Mouse (Mus musculus) liver, adult 2 months (tissue): ENCODE data around the gene Ccdc63. TPM values are rescaled to one million over a fixed set of nuclear protein-coding genes. Genes with fewer than 3 reads are reported as not detected.
"Not testable (repeated sequence)": the region's sequence is repeated elsewhere in the genome, so short reads cannot be mapped to it uniquely, and the experiment has no call there.

Source experiments
- DNase-seq: peaks from one replicate; pipeline ENCODE4 v3.0.0-alpha.2; 2011; ENCODE audit warnings: low read depth, low spot score; ENCODE audit errors: extremely low read depth
- H3K27ac ChIP-seq: fragments of 200-500 bp; replicated peaks from 2 replicates; pipeline ENCODE4 v1.5.1; 2012; ENCODE audit warnings: low read depth, mild to moderate bottlenecking, control low read depth, inconsistent platforms, low read length; ENCODE audit not compliant: insufficient read depth
- H3K27me3 ChIP-seq: fragments of 200-500 bp; 2 replicates; pipeline ENCODE4 v1.6.1; 2012; ENCODE audit warnings: mild to moderate bottlenecking, moderate library complexity, low read length, inconsistent platforms; ENCODE audit not compliant: control insufficient read depth, insufficient read depth
- H3K36me3 ChIP-seq: fragments of 200-500 bp; 2 replicates; pipeline ENCODE4 v1.6.1; 2012; ENCODE audit warnings: low read length, inconsistent platforms; ENCODE audit not compliant: control insufficient read depth, insufficient read depth
- H3K4me1 ChIP-seq: fragments of 200-500 bp; 2 replicates; pipeline ENCODE4 v1.6.1; 2011; ENCODE audit warnings: low read length; ENCODE audit not compliant: control insufficient read depth, insufficient read depth
- H3K4me3 ChIP-seq: fragments of 200-500 bp; 2 replicates; pipeline ENCODE4 v1.5.1; 2011; ENCODE audit warnings: low read depth, mild to moderate bottlenecking, control low read depth, low read length, moderate library complexity; ENCODE audit not compliant: insufficient read depth
- H3K79me2 ChIP-seq: fragments of 200-500 bp; 2 replicates; pipeline ENCODE4 v1.6.1; 2012; ENCODE audit warnings: inconsistent platforms, mild to moderate bottlenecking, low read length, moderate library complexity; ENCODE audit not compliant: control insufficient read depth, insufficient read depth
- H3K9ac ChIP-seq: fragments of 200-500 bp; 2 replicates; pipeline ENCODE4 v1.6.1; 2012; ENCODE audit warnings: low read depth, mild to moderate bottlenecking, control low read depth, inconsistent platforms, low read length
- CTCF ChIP-seq: fragments of 200-500 bp; IDR thresholded peaks from 2 replicates; pipeline ENCODE4 v1.5.1; 2011; ENCODE audit warnings: low read depth, low read length, control low read depth
- POLR2A ChIP-seq: fragments of 200-500 bp; IDR thresholded peaks from 2 replicates; pipeline ENCODE4 v1.6.1; 2011; ENCODE audit warnings: low read length, control low read depth; ENCODE audit not compliant: insufficient read depth; ENCODE audit errors: extremely low read depth
- WGBS: fragments of 180-500 bp; shearing (Covaris S2); methylation state at CpG from one replicate; pipeline ENCODE4 v1.1.7; 2018; 5-methylcytosine and 5-hydroxymethylcytosine counted together
- polyA plus RNA-seq: library from polyadenylated mRNA; depleted of rRNA; stranded (reverse); fragments of >200 nt; gene quantifications from 2 replicates; pipeline ENCODE4 v1.2.3, GENCODE M21; 2012
- total RNA-seq: library from RNA; depleted of rRNA; stranded (reverse); fragments of >200 nt; gene quantifications from 2 replicates; pipeline ENCODE4 v1.2.3, GENCODE M21; 2014

Ccdc63 gene
- total and polyA plus RNA-seq, 2 experiments: not detected

DNA sequence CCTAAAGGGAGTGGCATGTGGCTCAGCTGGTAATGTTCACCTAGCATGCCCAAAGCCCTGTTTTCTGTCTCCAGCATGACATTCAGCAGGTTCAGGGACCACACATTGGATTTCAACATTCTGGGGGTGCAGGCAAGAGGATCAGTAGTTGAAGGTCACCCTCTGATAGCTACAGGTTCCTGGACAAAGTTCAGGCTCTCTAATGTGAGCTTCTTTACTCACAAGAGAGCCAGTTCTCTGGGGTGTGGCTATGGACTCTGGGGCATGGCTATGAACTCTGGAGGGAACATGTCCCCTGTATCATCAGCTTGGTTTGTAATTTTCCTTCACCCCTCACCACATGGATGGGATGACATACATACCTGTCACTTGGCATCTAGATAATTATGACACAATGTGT lies 15.0 kb upstream of the Ccdc63 start:
- TF ChIP-seq POLR2A (no peak), CTCF (no peak)
- no peak overlapping the region for H3K9ac ChIP-seq
- no peak overlapping the region for H3K4me3 ChIP-seq
- no peaks in the 10 kb centered on the region for H3K27me3 ChIP-seq
- no peaks in the 10 kb centered on the region for H3K36me3 ChIP-seq
- H3K4me1 ChIP-seq: peaks cover 21% of the 10 kb centered on the region
- peaks cover 23% of the 10 kb centered on the region for H3K79me2 ChIP-seq
- DNase-seq: peak; percentile 84
- H3K27ac ChIP-seq: peak overlapping the region; percentile 40; the same call in 1 of the 2 replicates

DNA sequence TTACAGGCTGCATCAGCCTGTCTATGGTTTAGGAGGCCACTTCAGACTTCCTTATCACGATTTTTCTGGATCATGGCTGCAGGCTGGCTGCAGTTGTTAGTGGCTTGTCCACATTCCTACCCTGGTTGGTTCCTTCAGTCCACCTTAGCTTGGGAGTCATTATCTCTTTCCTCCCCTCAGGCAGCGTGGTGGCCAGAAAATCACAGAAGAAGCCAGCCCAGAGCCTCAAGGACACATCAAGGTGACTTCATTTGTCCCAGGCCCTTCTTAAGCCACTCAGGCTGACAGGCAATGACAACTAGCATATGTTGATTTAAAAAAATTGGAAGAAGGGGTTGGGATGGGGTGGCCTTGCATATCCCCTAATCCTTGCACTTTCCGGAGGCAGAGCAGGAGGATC lies 14.2 kb upstream of the Ccdc63 start:
- H3K27me3 ChIP-seq: no peaks in the 10 kb centered on the region
- TF ChIP-seq POLR2A (no peak), CTCF (no peak)
- H3K4me1 ChIP-seq: peaks cover 18% of the 10 kb centered on the region; the same call in 1 of the 2 replicates
- DNase-seq: no peak
- H3K79me2 ChIP-seq: peaks cover 15% of the 10 kb centered on the region
- H3K27ac ChIP-seq: peak overlapping the region; percentile 40; the same call in 1 of the 2 replicates
- WGBS: 81% methylated on average over 3 of the region's 3 CpGs
- no peak overlapping the region for H3K9ac ChIP-seq
- H3K36me3 ChIP-seq: no peaks in the 10 kb centered on the region
- no peak overlapping the region for H3K4me3 ChIP-seq

GRCm38 (mm10) chr5:122154006-122154405 lies 13.4 kb upstream of the Ccdc63 start:
- 68% methylated on average over 14 of the region's 14 CpGs for WGBS
- H3K27ac ChIP-seq: no peak overlapping the region
- H3K79me2 ChIP-seq: peaks cover 7% of the 10 kb centered on the region
- peaks cover 13% of the 10 kb centered on the region; the same call in 1 of the 2 replicates for H3K4me1 ChIP-seq
- TF ChIP-seq POLR2A (no peak), CTCF (no peak)
- H3K4me3 ChIP-seq: no peak overlapping the region
- H3K9ac ChIP-seq: no peak overlapping the region
- no peak for DNase-seq
- H3K27me3 ChIP-seq: no peaks in the 10 kb centered on the region
- no peaks in the 10 kb centered on the region for H3K36me3 ChIP-seq

DNA sequence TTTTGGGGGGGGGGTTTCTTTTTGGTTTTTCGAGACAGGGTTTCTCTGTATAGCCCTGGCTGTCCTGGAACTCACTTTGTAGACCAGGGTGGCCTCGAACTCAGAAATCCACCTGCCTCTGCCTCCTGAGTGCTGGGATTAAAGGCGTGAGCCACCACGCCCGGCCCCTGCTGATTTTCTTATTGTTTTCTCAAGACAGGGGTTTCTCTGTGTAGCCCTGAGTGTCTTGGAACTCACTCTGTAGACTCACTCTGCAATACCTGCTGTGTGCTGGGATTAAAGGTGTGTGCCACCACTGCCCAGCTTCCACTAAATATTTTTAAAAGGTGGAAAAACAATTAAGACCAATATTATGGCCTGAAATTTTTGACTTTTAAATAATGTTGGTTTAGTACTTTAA lies 11.9 kb upstream of the Ccdc63 start:
- H3K36me3 ChIP-seq, H3K9ac ChIP-seq, H3K79me2 ChIP-seq, DNase-seq, H3K27ac ChIP-seq, H3K27me3 ChIP-seq, H3K4me3 ChIP-seq: not testable (repeated sequence)
- peaks cover 13% of the 10 kb centered on the region; the same call in 1 of the 2 replicates for H3K4me1 ChIP-seq
- WGBS: 94% methylated on average over 5 of the region's 5 CpGs

- Histone ChIP-seq H3K9ac (no peak overlapping the region), H3K4me3 (no peak overlapping the region), H3K36me3 (no peaks in the 10 kb centered on the region), H3K27me3 (no peaks in the 10 kb centered on the region), H3K79me2 (no peaks in the 10 kb centered on the region), H3K27ac (no peak overlapping the region), H3K4me1 (no peaks in the 10 kb centered on the region)
- no peak for DNase-seq
- 79% methylated on average over 4 of the region's 4 CpGs for WGBS
- no peak for TF ChIP-seq POLR2A
- no peak for TF ChIP-seq CTCF
Observed at GRCm38 (mm10) chr5:122149259-122149658, 8.6 kb upstream of the Ccdc63 start.

GRCm38 (mm10) chr5:122148107-122148506 lies 7.5 kb upstream of the Ccdc63 start:
- no peaks in the 10 kb centered on the region for H3K27me3 ChIP-seq
- H3K36me3 ChIP-seq: no peaks in the 10 kb centered on the region
- H3K9ac ChIP-seq: no peak overlapping the region
- TF ChIP-seq POLR2A: no peak
- TF ChIP-seq CTCF: no peak
- H3K4me3 ChIP-seq: no peak overlapping the region
- no peak overlapping the region for H3K27ac ChIP-seq
- no peaks in the 10 kb centered on the region for H3K4me1 ChIP-seq
- no peak for DNase-seq
- no peaks in the 10 kb centered on the region for H3K79me2 ChIP-seq
- 90% methylated on average over 1 of the region's 1 CpGs for WGBS
